Mouse (Mus musculus): ENCODE results near the gene Axin1.

The Axin1 gene

DNA sequence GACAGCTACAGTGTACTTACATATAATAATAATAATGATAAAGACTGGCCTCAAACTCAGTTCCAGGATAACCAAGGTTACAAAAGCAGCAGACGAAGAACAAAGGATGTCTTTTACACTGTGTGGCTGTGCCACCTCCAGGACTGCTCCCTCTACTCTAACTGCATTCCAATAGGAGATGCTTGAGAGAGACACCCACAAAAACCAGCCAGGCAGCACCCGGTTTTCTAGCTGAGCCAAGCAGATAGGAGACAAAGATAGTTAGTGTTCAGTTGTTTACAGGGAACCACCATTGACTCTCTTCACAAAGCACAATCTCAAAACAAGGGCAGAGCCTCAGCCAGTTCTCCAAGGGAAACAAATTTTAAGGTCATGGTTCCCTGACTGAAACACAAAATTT is 101.1 kb downstream of the Axin1 start:
- no peak for DNase-seq (ENCODE audit: low spot score in 2 of 2)

DNA sequence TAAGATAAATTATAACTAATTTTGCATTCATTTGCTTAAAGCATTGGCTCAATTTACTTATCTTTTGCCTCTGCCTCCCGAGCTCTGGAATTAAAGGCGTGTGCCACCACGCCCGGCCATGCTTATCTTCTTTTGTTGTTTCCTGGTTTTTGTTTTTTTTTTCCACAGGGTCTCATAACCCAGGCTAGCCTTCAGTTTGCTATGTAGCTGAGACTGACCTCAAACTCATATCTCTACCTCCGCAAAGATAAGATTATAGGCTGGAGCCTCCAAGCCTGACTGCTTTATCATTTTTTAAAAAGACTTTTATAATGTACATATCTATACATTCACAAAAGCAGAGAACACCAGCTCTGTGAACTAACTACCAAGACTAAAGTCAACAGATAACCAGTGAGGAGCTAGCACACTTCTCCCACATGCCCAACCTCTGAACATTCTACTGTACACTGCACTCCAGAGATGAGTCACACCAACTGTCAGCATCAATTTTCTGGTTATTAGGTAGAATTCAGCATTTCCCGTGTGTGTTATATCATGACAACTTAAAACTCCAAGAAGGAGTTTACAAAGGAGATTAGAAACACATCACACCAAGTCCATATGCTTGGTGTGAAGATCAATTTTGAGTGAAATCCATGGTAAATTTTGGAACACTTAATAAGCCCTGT is 101.8 kb downstream of the Axin1 start:
- no peak for DNase-seq (ENCODE audit: low spot score in 2 of 2)

DNA sequence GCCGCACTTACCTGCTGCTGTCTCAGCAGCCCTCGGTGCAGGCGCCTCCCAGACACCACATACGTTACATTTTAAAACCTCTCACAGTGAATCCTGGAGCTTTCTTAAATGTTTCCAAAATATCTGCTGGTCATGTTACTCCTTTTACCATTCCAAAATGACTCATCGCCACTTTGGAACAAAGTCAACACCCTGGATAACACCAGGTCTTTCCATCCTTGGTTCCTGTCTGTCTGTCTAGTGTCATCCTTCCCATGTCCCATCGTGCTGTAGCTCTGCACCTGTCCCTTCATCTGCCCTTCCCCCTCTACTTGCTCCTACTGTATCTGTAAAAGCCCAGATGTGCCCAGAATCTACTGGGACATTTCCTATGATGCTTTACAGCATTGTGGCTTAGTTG is 102.5 kb downstream of the Axin1 start:
- no peak for DNase-seq (ENCODE audit: low spot score in 2 of 2)

DNA sequence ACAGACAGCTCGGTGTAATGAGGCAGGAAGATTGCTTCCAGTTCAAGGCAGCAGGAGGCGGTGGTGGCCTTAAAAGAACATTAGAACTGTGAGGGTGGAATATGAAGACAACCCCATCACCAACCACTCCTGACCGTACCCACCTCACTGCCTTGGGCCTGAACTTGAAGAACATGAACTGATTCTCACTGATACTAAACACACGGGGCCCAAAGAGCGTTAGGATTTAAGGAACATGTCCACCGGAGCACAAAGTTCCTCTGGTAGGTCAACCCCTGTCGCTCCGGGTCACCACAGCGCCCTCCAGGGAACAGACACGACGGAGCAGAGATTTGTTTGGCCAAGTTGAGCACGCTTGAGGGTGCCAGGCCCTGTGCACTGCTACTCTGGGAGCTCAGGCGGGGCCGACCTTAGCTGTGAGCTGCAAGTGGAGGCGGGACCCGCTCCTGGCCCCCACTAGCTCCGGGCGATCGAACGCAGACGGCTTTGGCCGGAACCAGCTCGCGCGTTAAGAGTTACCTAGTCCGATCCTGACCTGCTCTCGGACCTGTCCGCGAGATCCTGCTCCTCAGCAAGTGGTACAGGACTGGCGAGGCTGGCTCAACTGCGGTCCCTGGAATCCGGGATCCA is 105.1 kb downstream of the Axin1 start:
- DNase-seq (ENCODE audit: low spot score in 2 of 2), result peak in 1 of 2 experiments; percentile 69

DNA sequence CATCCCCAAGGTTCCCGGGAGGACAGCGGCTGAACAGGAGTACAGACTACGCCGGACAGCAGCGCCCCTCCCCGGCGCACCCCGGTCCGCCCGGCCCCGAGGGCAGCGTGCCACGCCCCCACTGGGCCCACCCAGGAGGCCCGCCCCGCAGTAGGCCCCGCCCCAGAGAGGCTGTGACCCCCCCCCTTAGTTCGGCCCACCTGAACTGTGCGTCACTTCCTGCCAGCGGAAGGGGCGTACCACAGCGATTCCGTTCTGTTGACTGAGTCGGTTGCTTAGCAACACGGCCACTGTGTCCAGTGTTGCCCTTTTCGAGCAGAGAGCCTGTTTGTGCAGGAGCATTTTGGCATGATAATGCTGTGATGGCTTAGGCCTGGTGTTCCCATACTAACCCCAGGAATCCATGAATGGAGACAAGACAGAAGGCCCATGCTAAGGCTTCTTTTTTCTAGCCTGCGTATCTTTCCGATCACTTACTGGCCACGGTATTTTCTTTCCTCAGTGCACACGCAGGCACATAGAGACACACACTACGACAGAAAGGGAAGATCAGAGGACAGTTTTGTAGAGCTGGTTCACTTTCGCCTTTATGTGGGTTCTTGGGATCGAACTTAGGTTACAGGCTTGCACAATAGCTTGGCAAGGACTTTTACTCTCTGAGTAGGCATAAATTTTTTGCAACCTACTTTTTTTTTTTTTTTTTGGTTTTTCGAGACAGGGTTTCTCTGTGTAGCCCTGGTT is 105.8 kb downstream of the Axin1 start, which contains the start of gene Fam234a:
Gene Fam234a, minus strand, starts transcription at position 142 of the 741 bp plus-strand sequence.
- DNase-seq (ENCODE audit: low spot score in 2 of 2), result peak; percentile 96 to 97
